Mouse (Mus musculus) ES-E14 (cell line): ENCODE data around the gene Cox10.

Source experiments
- CHD2 ChIP-seq: IDR thresholded peaks from 2 replicates; pipeline ENCODE4 v1.6.1; 2014; ENCODE audit warnings: mild to moderate bottlenecking, low read depth, low read length, inconsistent platforms
- MAFK ChIP-seq: IDR thresholded peaks from 2 replicates; pipeline ENCODE4 v1.6.1; 2014; ENCODE audit warnings: mild to moderate bottlenecking, low read depth, low read length, inconsistent platforms; ENCODE audit not compliant: insufficient read depth
- ZC3H11A ChIP-seq: IDR thresholded peaks from 2 replicates; pipeline ENCODE4 v1.6.1; 2012; ENCODE audit warnings: low read depth, mild to moderate bottlenecking, inconsistent platforms, low read length, borderline replicate concordance
- ZNF384 ChIP-seq: IDR thresholded peaks from 2 replicates; pipeline ENCODE4 v1.6.1; 2012; ENCODE audit warnings: low read depth, low read length, inconsistent platforms

GRCm38 (mm10) chr11:64071536-64071935 is 7.7 kb downstream of the Cox10 start:
- TF ChIP-seq ZNF384 (no peak), ZC3H11A (no peak), MAFK (no peak), CHD2 (no peak)
